Mouse (Mus musculus) heart, adult 2 months (tissue): ENCODE results near the gene Cpt1a.

ENCODE experiments used
- CTCF ChIP-seq: fragments of 200-600 bp; IDR thresholded peaks from 2 replicates; pipeline ENCODE4 v1.8.1; 2022; ENCODE audit warnings: antibody characterized with exemption, mild to moderate bottlenecking, moderate library complexity
- EP300 ChIP-seq: fragments of 200-500 bp; IDR thresholded peaks from 2 replicates; pipeline ENCODE4 v1.6.1; 2011; ENCODE audit warnings: low read depth, low read length, control low read depth; ENCODE audit not compliant: insufficient read depth
- POLR2A ChIP-seq: fragments of 200-500 bp; IDR thresholded peaks from 2 replicates; pipeline ENCODE4 v1.6.1; 2011; ENCODE audit warnings: mild to moderate bottlenecking, low read depth, low read length, control low read depth; ENCODE audit not compliant: insufficient read depth

DNA sequence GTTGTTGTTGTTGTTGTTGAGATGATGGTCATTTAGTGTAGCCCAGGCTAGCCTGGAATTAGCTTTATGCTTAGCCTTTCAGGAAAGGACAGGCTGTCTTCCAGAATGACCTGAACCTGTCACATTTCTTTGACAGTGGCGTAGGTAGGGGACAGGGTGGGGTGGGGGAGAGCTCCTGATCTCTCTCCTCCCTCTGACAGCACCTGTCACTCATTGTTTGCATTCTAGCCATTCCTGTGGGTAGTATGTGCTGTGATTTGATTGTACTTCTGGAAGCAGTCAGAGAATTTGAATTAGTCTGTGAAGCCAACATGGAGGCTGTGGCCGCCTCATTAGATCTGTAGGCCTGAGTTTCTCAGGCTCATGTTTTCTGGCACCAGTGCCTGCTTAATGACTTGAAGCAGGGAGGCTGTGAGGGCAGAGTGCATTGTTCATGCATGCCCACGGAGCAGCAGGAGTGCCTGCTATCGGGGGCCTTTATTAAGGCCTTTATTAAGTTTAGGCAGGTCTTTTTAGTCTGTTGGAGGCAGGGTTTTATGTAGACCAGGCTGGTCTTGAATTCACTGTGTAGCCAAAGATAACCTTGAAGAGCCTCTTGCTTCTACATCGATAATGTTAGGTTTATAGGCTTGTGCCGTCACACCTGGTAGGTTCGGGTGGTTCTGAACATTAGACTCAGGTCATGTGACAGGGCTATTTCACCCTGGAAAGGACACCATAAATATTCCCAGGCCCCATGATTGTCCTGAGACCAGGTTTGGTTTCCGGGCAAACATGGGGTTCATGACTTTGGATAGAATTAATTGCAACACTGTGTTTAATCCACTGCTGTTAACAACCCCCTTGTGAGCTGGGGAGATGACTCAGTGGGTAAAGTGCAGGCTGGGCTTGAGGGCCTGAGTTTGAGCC, 22.8 kb downstream of the Cpt1a start:
- no peak for TF ChIP-seq POLR2A
- TF ChIP-seq EP300 = no peak
- no peak for TF ChIP-seq CTCF
